Mouse (Mus musculus) forebrain, postnatal 0 days (tissue): ENCODE data around the gene Slc6a3. TPM values are rescaled to one million over a fixed set of nuclear protein-coding genes. Genes with fewer than 3 reads are reported as not detected.
A peak's percentile ranks its signal among the peaks of the same experiment; 100 is the strongest.

ENCODE experiments used
- ATAC-seq: fragments of 200-750 bp; cut with Nextera tagmentation; 2 replicates; pipeline ENCODE4 v1.8.0; 2017; ENCODE audit warnings: mild to moderate bottlenecking, moderate library complexity
- DNase-seq: peaks from one replicate; pipeline ENCODE4 v3.0.0-alpha.2; 2015
- H3K27ac ChIP-seq: fragments of 300-500 bp; sonication (generic); 2 replicates; pipeline ENCODE4 v1.5.1; 2014; ENCODE audit warnings: low read depth, mild to moderate bottlenecking, antibody characterized with exemption, low read length, moderate library complexity, mixed read lengths
- H3K27me3 ChIP-seq: fragments of 300-500 bp; sonication (generic); 2 replicates; pipeline ENCODE4 v1.6.1; 2014; ENCODE audit warnings: mild to moderate bottlenecking, low read length, mixed read lengths; ENCODE audit not compliant: insufficient read depth
- H3K36me3 ChIP-seq: fragments of 300-500 bp; sonication (generic); 2 replicates; pipeline ENCODE4 v1.6.1; 2014; ENCODE audit warnings: mild to moderate bottlenecking, moderate library complexity; ENCODE audit not compliant: insufficient read depth
- H3K4me1 ChIP-seq: fragments of 300-500 bp; sonication (generic); 2 replicates; pipeline ENCODE4 v1.6.1; 2014; ENCODE audit warnings: antibody characterized with exemption; ENCODE audit not compliant: insufficient read depth
- H3K4me2 ChIP-seq: fragments of 300-500 bp; sonication (generic); 2 replicates; pipeline ENCODE4 v1.6.1; 2014; ENCODE audit warnings: low read depth, mild to moderate bottlenecking, moderate library complexity
- H3K4me3 ChIP-seq: fragments of 300-500 bp; sonication (generic); 2 replicates; pipeline ENCODE4 v1.5.1; 2014; ENCODE audit warnings: low read depth, low read length, mixed read lengths
- H3K9ac ChIP-seq: fragments of 300-500 bp; sonication (generic); 2 replicates; pipeline ENCODE4 v1.6.1; 2014; ENCODE audit warnings: mild to moderate bottlenecking
- H3K9me3 ChIP-seq: fragments of 300-500 bp; sonication (generic); 2 replicates; pipeline ENCODE4 v1.6.1; 2016; ENCODE audit warnings: low read length
- CTCF ChIP-seq: sonication (generic); IDR thresholded peaks from 2 replicates; pipeline ENCODE4 v1.5.1; 2016; ENCODE audit warnings: antibody characterized with exemption, control low read depth, low read depth
- WGBS: fragments of 180-500 bp; shearing (Covaris S2); extraction: QIAGEN DNeasy Blood & Tissue Kit; methylation state at CpG from one replicate; pipeline ENCODE4 v1.1.7; 2014; 5-methylcytosine and 5-hydroxymethylcytosine counted together
- polyA plus RNA-seq: library from polyadenylated mRNA; unstranded; fragments of >200 nt; fragmentation: Nextera tagmentation; extraction: Ambion mirVana; gene quantifications from 2 replicates; pipeline ENCODE4 v1.2.1, GENCODE M21; 2015
- total RNA-seq: library from RNA; depleted of rRNA; stranded (reverse); fragments of >200 nt; gene quantifications from 2 replicates; pipeline ENCODE4 v1.2.3, GENCODE M21; 2014

The Slc6a3 gene
- total and polyA plus RNA-seq, 2 experiments from 2014 or later: 1.3 to 1.6 TPM

DNA sequence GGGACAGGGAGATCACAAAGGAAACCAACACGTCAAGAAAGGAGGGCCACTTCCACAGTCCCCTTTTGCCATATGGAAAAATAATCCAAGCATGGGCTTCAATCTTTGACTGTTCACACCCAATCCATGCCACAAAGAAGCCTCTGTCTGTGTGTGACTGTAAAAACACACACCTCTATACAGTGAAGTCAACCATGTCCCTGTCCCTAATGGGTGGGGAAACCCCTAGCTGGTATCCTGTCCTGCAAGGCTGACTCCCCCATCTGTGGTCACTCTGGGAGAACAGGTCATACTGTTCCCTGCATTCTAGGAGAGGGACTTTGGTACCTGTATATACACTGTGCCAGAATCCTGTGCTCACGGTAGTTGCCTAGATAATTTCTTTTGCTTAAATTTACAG, 40.7 kb downstream of the Slc6a3 start:
- Histone ChIP-seq H3K9me3 (no peaks in the 10 kb centered on the region), H3K36me3 (no peaks in the 10 kb centered on the region), H3K4me2 (no peak overlapping the region), H3K4me3 (no peak overlapping the region), H3K9ac (no peak overlapping the region), H3K4me1 (no peaks in the 10 kb centered on the region), H3K27ac (no peak overlapping the region), H3K27me3 (no peaks in the 10 kb centered on the region)
- 78% methylated on average over 2 of the region's 2 CpGs for WGBS
- no peak for TF ChIP-seq CTCF
- DNase-seq: no peak
- no peak for ATAC-seq

GRCm38 (mm10) chr13:73591488-73591887, 54.9 kb downstream of the Slc6a3 start:
- no peaks in the 10 kb centered on the region for H3K4me1 ChIP-seq

DNA sequence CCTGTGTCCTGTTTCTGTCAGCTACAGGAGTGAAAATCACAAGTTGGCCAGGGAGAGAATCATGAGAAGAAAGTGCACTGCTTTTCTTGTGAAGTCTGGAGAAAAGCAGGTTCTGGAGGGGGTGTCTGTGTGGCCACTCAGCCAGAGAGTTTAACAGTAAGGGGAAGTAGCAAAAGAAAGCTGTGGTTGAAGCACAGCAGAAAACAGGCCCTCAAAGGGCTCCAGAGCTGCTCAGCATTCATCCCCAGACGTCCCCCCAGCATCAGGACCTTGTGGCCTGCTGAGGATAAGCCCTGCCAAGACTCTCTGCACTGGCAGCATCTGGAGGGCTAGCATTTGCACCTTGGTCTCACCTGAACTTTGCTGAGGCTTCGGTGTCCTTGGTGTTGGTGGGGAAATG, 56.0 kb downstream of the Slc6a3 start:
- Histone ChIP-seq H3K4me3 (no peak overlapping the region), H3K36me3 (no peaks in the 10 kb centered on the region)

More at GRCm38 (mm10) chr13:73591488-73591887, 54.9 kb downstream of the Slc6a3 start:
- no peaks in the 10 kb centered on the region for H3K36me3 ChIP-seq
- DNase-seq (no peak), ATAC-seq (no peak)
- no peak overlapping the region for H3K9ac ChIP-seq
- 86% methylated on average over 3 of the region's 3 CpGs for WGBS
- H3K4me3 ChIP-seq: no peak overlapping the region
- no peak for TF ChIP-seq CTCF
- no peaks in the 10 kb centered on the region for H3K27me3 ChIP-seq
- no peak overlapping the region for H3K27ac ChIP-seq
- H3K4me2 ChIP-seq: no peak overlapping the region
- no peaks in the 10 kb centered on the region for H3K9me3 ChIP-seq

GRCm38 (mm10) chr13:73596276-73596675, 59.7 kb downstream of the Slc6a3 start:
- no peak overlapping the region for H3K4me3 ChIP-seq
- no peaks in the 10 kb centered on the region for H3K4me1 ChIP-seq
- TF ChIP-seq CTCF: no peak
- no peak overlapping the region for H3K9ac ChIP-seq
- H3K27me3 ChIP-seq: no peaks in the 10 kb centered on the region
- H3K4me2 ChIP-seq: no peak overlapping the region
- no peaks in the 10 kb centered on the region for H3K36me3 ChIP-seq
- WGBS: 80% methylated on average over 4 of the region's 4 CpGs
- no peak overlapping the region for H3K27ac ChIP-seq
- DNase-seq (no peak), ATAC-seq (no peak)
- no peaks in the 10 kb centered on the region for H3K9me3 ChIP-seq

More for the DNA sequence above, 56.0 kb downstream of the Slc6a3 start:
- Histone ChIP-seq H3K9me3 (no peaks in the 10 kb centered on the region), H3K4me2 (no peak overlapping the region), H3K27me3 (no peaks in the 10 kb centered on the region), H3K27ac (no peak overlapping the region), H3K4me1 (no peaks in the 10 kb centered on the region), H3K9ac (no peak overlapping the region)
- no peak for ATAC-seq
- DNase-seq: no peak
- 48% methylated on average over 2 of the region's 2 CpGs for WGBS
- TF ChIP-seq CTCF: no peak

GRCm38 (mm10) chr13:73600217-73600616, 63.7 kb downstream of the Slc6a3 start:
- Histone ChIP-seq H3K4me3 (no peak overlapping the region), H3K36me3 (no peaks in the 10 kb centered on the region), H3K9ac (no peak overlapping the region), H3K4me1 (peaks cover 14% of the 10 kb centered on the region), H3K27me3 (no peaks in the 10 kb centered on the region), H3K4me2 (no peak overlapping the region), H3K9me3 (no peaks in the 10 kb centered on the region), H3K27ac (no peak overlapping the region)
- 84% methylated on average over 4 of the region's 4 CpGs for WGBS
- ATAC-seq (no peak), DNase-seq (no peak)
- no peak for TF ChIP-seq CTCF

GRCm38 (mm10) chr13:73603046-73603445, 66.5 kb downstream of the Slc6a3 start:
- Histone ChIP-seq H3K27ac (no peak overlapping the region), H3K36me3 (peaks cover 17% of the 10 kb centered on the region), H3K4me1 (peaks cover 14% of the 10 kb centered on the region), H3K4me3 (peak overlapping the region; percentile 87), H3K4me2 (peak overlapping the region; percentile 94), H3K9me3 (no peaks in the 10 kb centered on the region), H3K9ac (peak overlapping the region; percentile 85), H3K27me3 (no peaks in the 10 kb centered on the region)
- DNase-seq (no peak), ATAC-seq (no peak)
- no peak for TF ChIP-seq CTCF
- 64% methylated on average over 4 of the region's 4 CpGs for WGBS

- WGBS: 2% methylated on average over 50 of the region's 53 CpGs
- Histone ChIP-seq H3K27ac (peak within 1 kb of the TSS; percentile 77), H3K4me2 (peak within 1 kb of the TSS; percentile 94), H3K4me1 (peaks cover 14% of the 10 kb centered on the region), H3K27me3 (no peaks in the 10 kb centered on the region), H3K36me3 (peaks cover 22% of the 10 kb centered on the region), H3K9me3 (no peaks in the 10 kb centered on the region), H3K4me3 (peak within 1 kb of the TSS; percentile 87), H3K9ac (peak within 1 kb of the TSS; percentile 85)
- ATAC-seq (peak; percentile 100), DNase-seq (peak; percentile 96)
- TF ChIP-seq CTCF: no peak
These were observed 67.1 kb downstream of the Slc6a3 start, which contains the start of gene Clptm1l for GRCm38 (mm10) chr13:73603522-73604155. Gene Clptm1l, plus strand, starts transcription at chr13:73604006.
